Mouse (Mus musculus) lung, adult 2 months (tissue): Measurements from ENCODE around the gene Cyb5d2.

ENCODE experiments used
- CTCF ChIP-seq: fragments of 200-500 bp; IDR thresholded peaks from 2 replicates; pipeline ENCODE4 v1.5.1; 2011; ENCODE audit warnings: mild to moderate bottlenecking, low read length, control low read depth; ENCODE audit not compliant: insufficient read depth
- POLR2A ChIP-seq: fragments of 200-500 bp; IDR thresholded peaks from 2 replicates; pipeline ENCODE4 v1.6.1; 2011; ENCODE audit warnings: low read depth, mild to moderate bottlenecking, control low read depth, low read length, borderline replicate concordance; ENCODE audit errors: extremely low read depth

DNA sequence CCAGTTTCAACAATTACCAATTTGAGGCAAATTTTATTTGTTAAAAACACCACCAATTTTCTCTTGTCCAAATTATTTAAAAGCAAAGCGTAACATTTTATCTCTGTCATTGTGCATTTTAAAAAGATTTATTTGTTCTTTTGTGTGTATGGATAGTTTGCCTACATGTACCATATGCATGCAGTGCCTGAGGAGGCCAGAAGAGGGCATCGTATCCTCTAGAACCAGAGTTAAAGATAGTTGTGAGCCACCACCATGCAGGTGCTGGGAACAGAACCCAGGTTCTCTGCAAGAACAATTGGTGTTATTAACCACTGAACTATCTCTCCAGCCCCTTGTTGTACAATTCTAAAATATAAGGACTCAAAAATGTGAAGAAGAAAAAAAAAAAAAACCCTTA is 18.2 kb upstream of the Cyb5d2 start:
- no peak for TF ChIP-seq CTCF
- no peak for TF ChIP-seq POLR2A
